Mouse (Mus musculus) brain, embryonic 14.5 days (tissue): ENCODE results near the gene Ccdc88a. TPM values are rescaled to one million over a fixed set of nuclear protein-coding genes. Genes with fewer than 3 reads are reported as not detected.
A peak's percentile ranks its signal among the peaks of the same experiment; 100 is the strongest.

Source experiments
- DNase-seq: peaks from one replicate; pipeline ENCODE4 v3.0.0-alpha.2; 2011; ENCODE audit warnings: low read depth
- CTCF ChIP-seq: fragments of 200-500 bp; IDR thresholded peaks from 2 replicates; pipeline ENCODE4 v1.5.1; 2012; ENCODE audit warnings: inconsistent platforms, mild to moderate bottlenecking, moderate library complexity, borderline replicate concordance; ENCODE audit not compliant: insufficient read depth, insufficient read length; ENCODE audit errors: extremely low read depth
- POLR2A ChIP-seq: fragments of 200-500 bp; IDR thresholded peaks from 2 replicates; pipeline ENCODE4 v1.6.1; 2012; ENCODE audit warnings: mild to moderate bottlenecking, inconsistent platforms, borderline replicate concordance; ENCODE audit not compliant: poor library complexity, insufficient read depth, insufficient read length, severe bottlenecking; ENCODE audit errors: extremely low read depth
- polyA plus RNA-seq: library from polyadenylated mRNA; depleted of rRNA; stranded (reverse); fragments of >200 nt; gene quantifications from 2 replicates; pipeline ENCODE4 v1.2.3, GENCODE M21; 2012

The Ccdc88a gene
- polyA plus RNA-seq, 1 experiment: 31.7 TPM

DNA sequence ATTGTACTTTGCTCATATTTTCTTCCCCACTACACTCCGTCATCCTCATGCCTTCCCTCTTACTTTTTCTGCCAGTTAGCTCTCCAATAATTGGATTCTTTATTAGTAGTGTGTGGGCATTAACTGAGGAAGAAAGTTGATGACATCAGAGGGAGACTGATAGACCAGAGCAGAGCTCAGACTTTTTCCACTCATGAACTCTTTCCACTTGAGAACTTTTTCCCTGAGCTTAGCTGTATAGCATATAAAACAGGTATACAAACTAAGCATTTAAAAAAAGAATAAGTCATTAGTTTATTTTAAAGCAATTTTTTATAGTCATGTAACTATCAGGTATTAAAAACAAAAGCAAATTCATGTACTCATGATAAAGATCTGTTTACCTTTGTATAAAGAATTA lies 5.3 kb downstream of the Ccdc88a start:
- no peak for DNase-seq
- TF ChIP-seq POLR2A: no peak
- no peak for TF ChIP-seq CTCF

DNA sequence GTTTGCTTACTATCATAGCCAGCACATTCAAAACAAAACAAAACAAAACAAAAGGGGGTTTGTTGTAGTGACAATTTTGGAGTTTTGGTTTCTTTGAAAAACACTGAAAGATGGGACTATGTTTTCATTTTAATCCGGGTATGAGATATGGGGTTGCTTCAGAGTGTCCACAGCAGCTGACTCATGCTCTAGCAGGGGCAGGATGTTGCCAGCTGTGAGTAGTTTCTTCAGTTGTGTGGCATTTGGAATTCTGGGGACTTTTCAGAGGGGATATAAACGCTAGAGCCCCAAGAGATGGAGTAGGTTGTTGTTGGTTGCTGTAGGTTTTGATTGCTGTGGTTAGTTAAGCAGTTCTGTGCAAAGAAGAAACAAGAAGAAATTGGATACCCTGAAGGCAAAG lies 10.0 kb downstream of the Ccdc88a start:
- no peak for TF ChIP-seq POLR2A
- TF ChIP-seq CTCF: no peak

GRCm38 (mm10) chr11:29384001-29384400 lies 10.5 kb downstream of the Ccdc88a start:
- no peak for DNase-seq
- no peak for TF ChIP-seq CTCF
- TF ChIP-seq POLR2A: no peak

More for the DNA sequence above, 10.0 kb downstream of the Ccdc88a start:
- no peak for DNase-seq

DNA sequence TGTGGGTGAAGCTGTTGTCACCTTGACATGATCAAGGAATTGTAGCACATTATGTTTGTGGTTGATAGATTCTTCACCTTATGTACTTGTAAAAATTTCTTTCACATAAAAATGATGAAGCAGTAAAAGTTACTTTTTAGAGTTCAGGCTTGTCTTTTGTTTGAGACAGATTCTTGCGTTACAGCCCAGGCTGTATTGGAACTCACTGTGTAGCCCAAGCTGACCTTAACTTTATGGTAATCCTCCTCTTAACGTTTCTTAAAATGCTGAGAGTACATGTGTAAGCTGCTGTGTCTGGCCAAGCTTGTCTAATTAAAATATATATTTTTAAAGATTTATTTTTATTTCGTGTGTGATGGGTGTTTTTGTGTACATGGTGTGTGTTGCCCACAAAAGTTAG lies 11.2 kb downstream of the Ccdc88a start:
- TF ChIP-seq CTCF (no peak), POLR2A (no peak)
- DNase-seq: no peak

DNA sequence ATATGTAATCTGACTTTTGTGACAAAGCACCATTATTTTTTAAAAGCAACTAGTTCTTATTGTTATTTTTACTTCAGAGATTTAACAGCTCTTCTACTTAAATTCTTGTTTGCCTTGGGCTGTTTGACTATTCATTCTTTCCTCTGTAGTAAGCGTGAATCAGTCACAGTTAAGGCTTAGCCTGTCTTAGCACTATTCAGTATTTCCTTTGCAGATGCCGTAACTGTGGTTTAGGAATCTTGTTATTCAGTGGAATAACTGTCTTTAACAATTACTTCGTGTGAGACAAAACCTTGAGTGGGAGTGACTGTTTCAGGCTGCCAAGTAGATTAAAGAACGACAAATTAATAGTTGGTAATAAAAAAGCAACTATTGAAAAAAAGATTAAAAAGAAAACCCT lies 16.5 kb downstream of the Ccdc88a start:
- DNase-seq: peak; percentile 13
- no peak for TF ChIP-seq POLR2A

DNA sequence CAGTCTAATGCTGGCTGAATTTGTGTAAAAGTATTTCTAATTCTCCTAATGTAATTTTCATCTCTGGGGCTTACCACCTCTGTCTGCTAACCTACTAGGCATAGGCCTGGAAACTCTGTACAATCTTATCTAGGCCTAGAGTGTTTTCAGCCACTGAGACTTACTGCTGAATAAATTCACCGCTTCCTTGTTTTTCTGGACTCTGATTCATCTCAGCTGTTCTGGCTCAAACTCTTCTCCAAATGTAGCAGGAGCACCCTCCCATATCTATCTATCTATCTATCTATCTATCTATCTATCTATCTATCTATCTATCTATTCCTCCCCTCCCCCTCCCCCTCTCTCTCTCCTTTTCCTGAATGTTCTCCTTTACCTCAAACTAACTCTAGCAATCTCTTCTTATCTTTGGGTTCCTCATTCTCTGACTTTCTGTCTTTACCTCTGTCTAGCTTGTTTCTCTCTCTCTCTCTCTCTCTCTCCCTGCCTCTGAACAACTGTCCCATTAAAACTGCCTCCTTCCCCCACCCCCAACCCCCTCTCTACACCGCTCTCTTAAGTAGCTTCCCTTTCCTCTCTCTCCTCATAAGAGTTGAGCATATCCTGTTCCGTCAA lies 21.8 kb downstream of the Ccdc88a start:
- no peak for DNase-seq
- no peak for TF ChIP-seq POLR2A
- TF ChIP-seq CTCF: no peak

DNA sequence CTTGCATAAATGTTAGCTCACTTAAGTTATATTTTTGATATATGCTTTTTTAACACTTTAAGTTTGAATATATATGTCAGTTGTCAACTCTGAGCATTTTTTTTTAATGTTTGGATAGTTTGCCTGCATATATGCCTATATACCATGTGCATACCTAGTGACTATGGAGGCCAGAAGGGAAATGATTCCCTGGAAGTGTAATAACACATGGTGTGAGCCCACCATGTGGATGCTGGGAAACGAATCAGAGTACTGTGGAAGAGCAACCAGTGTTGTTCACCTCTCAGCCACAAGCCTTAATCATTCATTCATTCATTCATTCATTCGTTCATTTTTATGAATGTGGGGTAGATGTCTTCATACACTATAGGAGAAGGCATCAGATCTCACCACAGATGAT lies 26.9 kb downstream of the Ccdc88a start:
- no peak for DNase-seq
- no peak for TF ChIP-seq CTCF
- no peak for TF ChIP-seq POLR2A

GRCm38 (mm10) chr11:29406292-29406691 lies 32.8 kb downstream of the Ccdc88a start:
- no peak for TF ChIP-seq POLR2A
- TF ChIP-seq CTCF: no peak
- DNase-seq: no peak

DNA sequence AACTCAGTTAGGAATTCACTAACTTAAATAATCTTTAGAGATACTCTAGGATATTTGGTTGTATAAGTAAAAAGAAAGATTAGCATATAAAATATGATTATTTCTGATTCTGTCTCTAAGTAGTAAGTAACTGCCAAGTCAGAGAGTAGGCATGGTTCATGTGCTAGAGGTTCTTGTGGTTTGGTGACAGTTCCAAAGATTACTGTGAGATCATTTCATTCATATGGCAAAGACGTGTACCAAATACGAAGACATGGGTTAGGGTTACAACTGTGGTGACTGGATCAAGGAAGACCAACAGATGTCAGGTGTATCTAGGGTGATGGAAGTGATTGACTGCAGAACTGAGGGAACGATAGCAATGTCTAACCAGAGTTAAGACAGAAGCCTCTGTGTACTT lies 50.0 kb downstream of the Ccdc88a start:
- no peak for TF ChIP-seq CTCF
- TF ChIP-seq POLR2A: no peak

GRCm38 (mm10) chr11:29428774-29429173 lies 55.3 kb downstream of the Ccdc88a start:
- TF ChIP-seq POLR2A: no peak
- TF ChIP-seq CTCF: no peak
- DNase-seq: peak; percentile 81

More for the DNA sequence above, 50.0 kb downstream of the Ccdc88a start:
- DNase-seq: no peak

DNA sequence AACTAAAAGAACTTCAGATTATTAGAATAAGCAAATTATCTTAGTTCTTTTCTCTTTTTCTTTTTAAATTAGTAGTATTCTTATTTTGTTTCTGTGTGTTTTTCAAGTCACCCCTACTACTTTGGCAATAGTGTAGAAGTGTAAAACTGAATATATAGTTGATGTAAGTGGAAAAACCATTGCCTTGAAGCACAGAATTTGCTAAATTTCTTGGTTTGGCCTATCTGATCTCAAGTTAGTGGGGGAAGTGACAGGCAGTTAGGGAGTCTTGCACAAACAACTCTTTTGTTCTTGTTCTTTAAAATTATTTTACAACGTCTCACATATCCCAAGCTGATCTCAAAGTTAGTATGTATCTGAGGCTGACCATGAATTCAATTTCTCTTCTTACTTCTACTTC lies 57.6 kb downstream of the Ccdc88a start:
- TF ChIP-seq POLR2A: no peak
- TF ChIP-seq CTCF: no peak
- no peak for DNase-seq

- peak; percentile 77 for DNase-seq
- TF ChIP-seq POLR2A (no peak), CTCF (no peak)
These were observed 75.3 kb downstream of the Ccdc88a start for GRCm38 (mm10) chr11:29448741-29449140.

GRCm38 (mm10) chr11:29474676-29475075 lies 101.2 kb downstream of the Ccdc88a start:
- DNase-seq: no peak

GRCm38 (mm10) chr11:29493135-29493534 lies 119.7 kb downstream of the Ccdc88a start:
- no peak for TF ChIP-seq POLR2A
- no peak for TF ChIP-seq CTCF
- DNase-seq: no peak

More at GRCm38 (mm10) chr11:29474676-29475075, 101.2 kb downstream of the Ccdc88a start:
- no peak for TF ChIP-seq CTCF
- no peak for TF ChIP-seq POLR2A
